Mouse (Mus musculus) urinary bladder, postnatal 10 days (tissue): ENCODE data around the gene Gm7298.
"Not testable (repeated sequence)": the region's sequence is repeated elsewhere in the genome, so short reads cannot be mapped to it uniquely, and the experiment has no call there.

Source experiments
- DNase-seq: peaks from one replicate; pipeline ENCODE4 v3.0.0; 2022; ENCODE audit warnings: low spot score

The Gm7298 gene

DNA sequence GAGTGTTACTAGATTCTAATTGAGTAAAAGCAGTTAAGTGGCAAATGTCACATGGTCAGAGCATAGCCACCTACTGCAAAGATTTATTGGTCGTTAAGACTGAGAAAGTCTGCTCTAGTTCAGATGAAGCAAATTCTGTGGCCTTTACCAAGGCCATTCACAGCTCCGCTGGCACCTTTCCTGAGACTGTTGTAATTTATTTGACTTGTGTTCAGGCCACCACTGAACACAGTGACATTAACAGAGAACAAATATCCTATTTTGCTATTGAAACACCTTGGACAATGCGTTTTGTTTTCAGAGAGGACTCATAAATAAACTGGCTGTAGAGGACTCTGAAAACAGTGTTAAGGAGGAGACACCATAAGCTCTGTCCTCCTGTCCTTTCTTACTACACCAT, at the start of gene Gm7298:
TSS of gene Gm7298 (plus strand) at position 301 of the 400 bp plus-strand sequence.
- no peak for DNase-seq

DNA sequence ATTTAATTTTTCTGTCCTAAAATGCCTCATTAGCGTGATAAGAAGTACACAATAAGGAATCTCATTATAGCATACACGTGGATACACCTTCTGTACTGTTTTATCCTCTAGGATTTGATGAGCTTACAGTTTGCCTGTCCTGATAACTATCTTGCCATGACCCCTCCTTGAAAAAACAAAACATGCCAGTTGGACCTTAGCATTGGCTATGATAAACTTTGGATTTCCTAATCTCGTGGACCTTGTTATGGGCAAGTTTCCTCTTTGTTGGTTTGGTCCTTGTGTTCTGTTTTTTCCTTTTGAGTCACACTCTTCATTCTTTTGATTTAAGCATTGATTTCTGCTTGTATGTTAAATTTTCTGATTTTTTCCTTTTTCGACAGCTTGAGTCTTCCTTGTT, 95.3 kb downstream of the Gm7298 start:
- no peak for DNase-seq

DNA sequence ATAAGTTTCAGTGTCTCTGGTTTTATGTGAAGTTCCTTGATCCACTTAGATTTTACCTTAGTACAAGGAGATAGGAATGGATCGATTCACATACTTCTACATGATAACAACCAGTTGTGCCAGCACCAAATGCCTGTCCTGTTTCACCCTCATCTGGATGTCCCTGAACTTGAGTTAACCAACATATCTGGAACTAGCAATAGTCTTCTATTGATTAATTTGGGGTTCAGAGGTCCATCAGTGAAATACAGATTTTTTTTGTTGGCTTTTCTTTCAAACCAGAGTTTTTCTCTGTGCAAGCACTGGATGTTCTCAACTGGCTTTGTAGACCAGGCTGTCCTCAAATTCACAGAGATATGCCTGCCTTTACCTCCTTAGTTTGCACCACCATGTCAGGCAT, 103.6 kb downstream of the Gm7298 start:
- no peak for DNase-seq

DNA sequence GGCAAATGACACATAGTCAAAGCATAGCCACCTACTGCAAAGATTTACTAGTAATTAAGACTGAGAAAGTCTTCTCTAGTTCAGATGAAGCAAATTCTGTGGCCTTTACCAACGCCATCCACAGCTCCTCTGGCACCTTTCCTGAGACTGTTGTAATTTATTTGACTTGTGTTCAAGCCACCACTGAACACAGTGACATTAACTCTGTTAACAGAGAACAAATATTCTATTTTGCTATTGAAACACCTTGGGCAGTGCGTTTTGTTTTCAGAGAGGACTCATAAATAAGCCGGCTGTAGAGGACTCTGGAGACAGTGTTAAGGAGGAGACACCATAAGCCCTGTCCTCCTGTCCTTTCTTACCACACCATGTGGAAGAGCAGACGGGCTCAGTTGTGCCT, 105.5 kb downstream of the Gm7298 start, which contains the start of gene Mug1:
TSS of gene Mug1 (plus strand) at position 271 of the 400 bp plus-strand sequence.
- DNase-seq, result not testable (repeated sequence)
